Mouse (Mus musculus) stomach, postnatal 0 days (tissue): ENCODE data around the gene Gpr132. TPM values are rescaled to one million over a fixed set of nuclear protein-coding genes. Genes with fewer than 3 reads are reported as not detected.

Experiments used
- ATAC-seq: fragments of 200-750 bp; cut with Nextera tagmentation; 2 replicates; pipeline ENCODE4 v1.8.0; 2017; ENCODE audit not compliant: low FRiP score, low TSS enrichment
- DNase-seq: peaks from one replicate; pipeline ENCODE4 v3.0.0-alpha.2; 2016; ENCODE audit warnings: low spot score
- H3K27ac ChIP-seq: fragments of 300-500 bp; sonication (generic); replicated peaks from 2 replicates; pipeline ENCODE4 v1.5.1; 2014; ENCODE audit warnings: mild to moderate bottlenecking, control low read depth
- H3K27me3 ChIP-seq: fragments of 300-500 bp; sonication (generic); 2 replicates; pipeline ENCODE4 v1.6.1; 2014; ENCODE audit warnings: low read length; ENCODE audit not compliant: control insufficient read depth, insufficient read depth
- H3K36me3 ChIP-seq: fragments of 300-500 bp; sonication (generic); 2 replicates; pipeline ENCODE4 v1.6.1; 2014; ENCODE audit warnings: low read length, mixed read lengths; ENCODE audit not compliant: control insufficient read depth, insufficient read depth
- H3K4me1 ChIP-seq: fragments of 300-500 bp; sonication (generic); replicated peaks from 2 replicates; pipeline ENCODE4 v1.6.1; 2014; ENCODE audit warnings: antibody characterized with exemption; ENCODE audit not compliant: control insufficient read depth, insufficient read depth
- H3K4me2 ChIP-seq: fragments of 300-500 bp; sonication (generic); replicated peaks from 2 replicates; pipeline ENCODE4 v1.6.1; 2014; ENCODE audit warnings: low read depth, mild to moderate bottlenecking, control low read depth, moderate library complexity
- H3K4me3 ChIP-seq: fragments of 300-500 bp; sonication (generic); 2 replicates; pipeline ENCODE4 v1.5.1; 2014; ENCODE audit warnings: low read depth, low read length, control low read depth
- H3K9ac ChIP-seq: fragments of 300-500 bp; sonication (generic); 2 replicates; pipeline ENCODE4 v1.6.1; 2014; ENCODE audit warnings: mild to moderate bottlenecking, low read length, control low read depth, mixed read lengths
- H3K9me3 ChIP-seq: fragments of 300-500 bp; sonication (generic); 2 replicates; pipeline ENCODE4 v1.6.1; 2016; ENCODE audit warnings: low read length; ENCODE audit not compliant: control insufficient read depth
- CTCF ChIP-seq: IDR thresholded peaks from 2 replicates; pipeline ENCODE4 v1.5.1; 2016; ENCODE audit warnings: antibody characterized with exemption, low read depth, mild to moderate bottlenecking, moderate library complexity
- EP300 ChIP-seq: optimal IDR thresholded peaks from 2 replicates; pipeline ENCODE3; 2016; ENCODE audit warnings: antibody characterized with exemption
- WGBS: fragments of 180-500 bp; shearing (Covaris S2); extraction: QIAGEN DNeasy Blood & Tissue Kit; methylation state at CpG from one replicate; pipeline ENCODE4 v1.1.7; 2014; 5-methylcytosine and 5-hydroxymethylcytosine counted together
- polyA plus RNA-seq: library from polyadenylated mRNA; unstranded; fragments of >200 nt; fragmentation: Nextera tagmentation; extraction: Ambion mirVana; gene quantifications from 2 replicates; pipeline ENCODE4 v1.2.1, GENCODE M21; 2015

The Gpr132 gene
- polyA plus RNA-seq, 1 experiment from 2014 or later = 0.11 TPM

DNA sequence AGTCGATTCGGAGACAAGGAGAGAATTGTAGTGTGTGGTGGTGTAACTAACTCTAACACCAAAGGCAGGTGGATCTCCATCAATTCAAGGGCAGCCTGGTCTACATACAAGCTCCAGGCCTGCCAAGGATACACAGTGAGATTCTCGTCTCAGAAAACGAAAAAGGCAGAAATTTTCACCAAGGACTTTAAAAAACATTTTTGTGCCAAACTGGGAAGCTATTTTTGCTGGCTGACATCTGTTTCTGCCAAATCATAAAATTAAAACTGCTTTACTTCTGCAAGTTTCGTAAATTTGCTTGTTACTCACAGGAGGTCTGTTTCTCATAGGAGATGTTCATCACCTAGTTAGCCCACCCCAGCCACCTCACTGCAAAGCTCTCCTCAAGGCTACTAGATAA lies 42.1 kb downstream of the Gpr132 start:
- TF ChIP-seq CTCF (no peak), EP300 (no peak)
- Histone ChIP-seq H3K36me3 (peaks cover 7% of the 10 kb centered on the region; the same call in 1 of the 2 replicates), H3K4me2 (no peak overlapping the region), H3K9ac (no peak overlapping the region), H3K4me1 (peaks cover 13% of the 10 kb centered on the region), H3K9me3 (no peaks in the 10 kb centered on the region), H3K4me3 (no peak overlapping the region), H3K27me3 (no peaks in the 10 kb centered on the region), H3K27ac (no peak overlapping the region)
- WGBS = 75% methylated on average over 5 of the region's 5 CpGs
- ATAC-seq = no peak
- no peak for DNase-seq

DNA sequence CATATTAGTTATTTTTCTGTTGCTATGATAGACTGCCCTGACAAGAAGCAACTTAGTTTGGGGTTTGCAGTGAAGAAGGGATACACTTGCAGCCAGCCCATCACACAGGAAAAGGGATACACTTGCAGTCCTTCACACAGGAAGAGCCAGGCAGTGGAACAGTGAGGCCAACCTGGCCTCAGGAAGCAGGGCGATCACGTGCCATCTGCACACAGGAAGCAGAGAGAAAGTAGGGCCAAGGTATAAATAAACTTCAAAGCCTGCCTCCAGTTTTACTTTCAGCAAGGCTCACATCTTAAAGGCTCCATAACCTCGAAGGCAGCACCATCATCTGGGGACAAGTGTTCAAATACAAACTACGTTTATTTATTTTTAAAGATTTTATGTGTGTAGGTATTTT lies 44.8 kb downstream of the Gpr132 start:
- no peaks in the 10 kb centered on the region for H3K27me3 ChIP-seq
- peaks cover 8% of the 10 kb centered on the region for H3K4me1 ChIP-seq
- peak overlapping the region; percentile 38; the same call in 1 of the 2 replicates for H3K9ac ChIP-seq
- no peak for DNase-seq
- H3K4me2 ChIP-seq = no peak overlapping the region
- peak; percentile 39; the same call in 1 of the 2 replicates for ATAC-seq
- TF ChIP-seq CTCF = no peak
- TF ChIP-seq EP300 = no peak
- H3K27ac ChIP-seq = peak overlapping the region; percentile 71
- WGBS = 49% methylated on average over 4 of the region's 4 CpGs
- H3K9me3 ChIP-seq = no peaks in the 10 kb centered on the region
- H3K4me3 ChIP-seq = no peak overlapping the region
- peaks cover 21% of the 10 kb centered on the region for H3K36me3 ChIP-seq

DNA sequence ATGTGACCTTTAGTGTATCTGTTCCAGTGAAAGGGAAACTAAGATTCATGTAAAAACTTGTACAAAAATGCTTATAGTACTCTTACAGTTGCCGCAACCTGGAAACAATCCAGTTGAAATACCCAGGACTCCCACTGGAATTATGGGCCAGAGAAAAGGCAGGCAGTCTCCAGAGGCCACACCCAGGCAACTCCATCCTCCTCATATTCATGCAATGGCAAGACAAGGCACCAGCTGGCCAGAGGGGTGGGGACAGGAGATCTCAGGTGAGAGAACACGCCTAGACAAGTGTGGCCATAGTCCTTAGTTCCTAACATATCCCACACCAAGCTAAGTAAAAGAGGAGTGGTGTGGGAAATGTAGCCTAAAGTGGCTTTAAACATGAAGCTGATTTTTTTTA lies 45.4 kb downstream of the Gpr132 start:
- Histone ChIP-seq H3K4me2 (no peak overlapping the region), H3K9me3 (no peaks in the 10 kb centered on the region), H3K9ac (no peak overlapping the region), H3K4me1 (peaks cover 7% of the 10 kb centered on the region), H3K27me3 (no peaks in the 10 kb centered on the region), H3K4me3 (no peak overlapping the region), H3K36me3 (peaks cover 21% of the 10 kb centered on the region), H3K27ac (no peak overlapping the region)
- TF ChIP-seq CTCF (no peak), EP300 (peak; percentile 42)
- DNase-seq (no peak), ATAC-seq (peak; percentile 34; the same call in 1 of the 2 replicates)
- 37% methylated on average over 2 of the region's 2 CpGs for WGBS

DNA sequence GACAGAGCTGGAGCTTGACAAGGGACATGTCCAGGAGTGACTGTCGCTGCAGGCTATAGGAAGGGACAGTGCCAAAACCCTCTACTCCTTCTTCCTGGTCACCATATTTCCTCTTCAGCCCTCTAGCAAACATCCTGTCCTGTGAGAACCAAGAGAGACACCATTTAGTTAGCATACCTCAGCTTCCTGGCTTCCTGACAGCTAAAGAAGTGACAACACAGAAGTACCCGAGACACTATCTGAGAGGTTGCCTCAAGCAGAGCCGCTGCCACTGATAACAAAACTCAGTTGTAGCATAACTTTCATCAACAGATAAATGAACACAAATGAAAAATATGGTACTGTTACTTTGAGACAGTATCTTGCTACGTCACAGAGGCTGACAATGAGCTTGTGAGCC lies 46.1 kb downstream of the Gpr132 start:
- DNase-seq = no peak

DNA sequence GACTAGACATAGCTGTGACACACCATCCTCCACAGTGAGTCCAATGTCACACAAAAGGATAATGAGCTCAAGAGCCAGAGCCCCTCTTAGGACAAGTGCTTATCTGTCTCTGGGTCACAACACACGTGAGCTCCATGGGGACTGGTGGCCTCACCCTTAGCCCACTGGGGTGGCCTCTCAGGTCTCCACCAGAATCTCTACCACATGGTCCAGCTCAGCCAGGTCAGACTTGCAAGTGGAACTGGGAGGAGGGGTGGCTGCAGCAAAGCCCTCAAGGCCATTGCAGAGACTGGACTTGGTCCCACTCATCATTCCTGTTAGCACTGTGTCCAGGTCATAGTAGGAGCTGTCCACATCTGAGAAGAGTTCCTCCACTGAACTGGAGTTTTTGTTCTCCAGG lies 46.8 kb downstream of the Gpr132 start:
- 38% methylated on average over 1 of the region's 1 CpGs for WGBS
- ATAC-seq (no peak), DNase-seq (no peak)
- Histone ChIP-seq H3K27me3 (no peaks in the 10 kb centered on the region), H3K4me1 (0 out of 2 replicates have a peak, but pooled peaks cover 2% of the 10 kb centered on the region), H3K4me3 (no peak overlapping the region), H3K36me3 (peaks cover 21% of the 10 kb centered on the region), H3K27ac (peak overlapping the region; percentile 45; the same call in 1 of the 2 replicates), H3K9me3 (no peaks in the 10 kb centered on the region), H3K4me2 (no peak overlapping the region), H3K9ac (no peak overlapping the region)
- no peak for TF ChIP-seq CTCF
- TF ChIP-seq EP300 = no peak

More for the DNA sequence above, 46.1 kb downstream of the Gpr132 start:
- no peaks in the 10 kb centered on the region for H3K27me3 ChIP-seq
- no peak overlapping the region for H3K4me2 ChIP-seq
- no peak for TF ChIP-seq CTCF
- TF ChIP-seq EP300 = no peak
- H3K27ac ChIP-seq = peak overlapping the region; percentile 45
- no peak overlapping the region for H3K4me3 ChIP-seq
- no peak overlapping the region for H3K9ac ChIP-seq
- 53% methylated on average over 4 of the region's 4 CpGs for WGBS
- H3K4me1 ChIP-seq = 0 out of 2 replicates have a peak, but pooled peaks cover 2% of the 10 kb centered on the region
- ATAC-seq = no peak
- H3K9me3 ChIP-seq = no peaks in the 10 kb centered on the region
- H3K36me3 ChIP-seq = peaks cover 21% of the 10 kb centered on the region

DNA sequence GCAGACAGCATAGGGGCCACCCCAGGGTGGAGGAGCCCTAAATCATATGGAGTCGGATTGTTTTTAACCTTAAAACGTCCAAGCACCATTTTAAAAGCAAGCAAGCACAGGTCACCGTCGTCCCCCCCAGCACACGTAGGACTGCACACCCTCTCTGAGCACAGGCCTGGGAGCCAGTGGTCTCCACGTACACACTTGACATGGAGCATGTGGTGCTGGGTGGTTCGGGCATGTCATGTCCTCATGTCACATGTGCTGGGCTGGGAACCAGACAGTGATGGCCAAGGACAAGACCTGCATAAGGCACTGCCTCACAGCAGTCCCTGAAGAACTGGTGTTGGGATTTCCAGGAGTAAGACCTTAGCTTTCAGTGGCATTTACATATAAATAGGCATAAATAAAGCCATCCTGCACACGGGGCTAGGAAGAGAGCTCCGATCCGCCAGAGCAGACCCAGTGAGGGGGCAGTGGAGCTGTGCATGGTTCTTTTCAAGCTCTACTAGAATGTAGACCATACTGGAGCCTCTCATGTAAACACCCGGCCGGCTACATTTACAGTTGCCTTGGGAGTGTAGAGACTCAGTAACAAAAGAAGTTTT lies 47.5 kb downstream of the Gpr132 start:
- ATAC-seq (no peak), DNase-seq (no peak)
- Histone ChIP-seq H3K4me1 (0 out of 2 replicates have a peak, but pooled peaks cover 2% of the 10 kb centered on the region), H3K36me3 (peaks cover 21% of the 10 kb centered on the region), H3K27me3 (no peaks in the 10 kb centered on the region), H3K9me3 (no peaks in the 10 kb centered on the region), H3K4me2 (no peak overlapping the region), H3K27ac (no peak overlapping the region; the same call in 1 of the 2 replicates), H3K9ac (no peak overlapping the region), H3K4me3 (no peak overlapping the region)
- 68% methylated on average over 12 of the region's 12 CpGs for WGBS
- TF ChIP-seq EP300 (no peak), CTCF (no peak)
